Mouse (Mus musculus): ENCODE data around the gene Pak7. TPM values are rescaled to one million over a fixed set of nuclear protein-coding genes. Genes with fewer than 3 reads are reported as not detected.
"Not testable (repeated sequence)": the region's sequence is repeated elsewhere in the genome, so short reads cannot be mapped to it uniquely, and the experiment has no call there.

Gene Pak7
- polyA plus RNA-seq, 1 experiment, result not detected

DNA sequence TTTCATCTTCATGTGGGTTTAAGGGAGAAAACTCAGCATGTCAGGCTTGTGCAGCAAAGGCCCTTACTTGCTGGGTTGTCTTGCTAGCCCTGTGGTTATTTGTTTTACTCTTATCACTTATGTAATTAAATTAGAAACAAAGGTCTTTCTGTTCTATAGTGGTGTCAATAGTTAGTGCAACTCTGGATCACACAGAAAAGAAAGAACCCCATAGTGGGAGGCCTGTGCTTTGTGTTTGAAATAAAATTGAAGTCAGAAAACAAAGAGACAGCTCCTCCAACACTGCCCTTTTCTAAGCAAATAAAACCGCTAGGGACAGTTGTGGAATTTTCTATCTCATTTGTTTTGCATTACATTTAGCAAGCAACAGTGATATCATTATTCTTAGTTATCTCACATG is 15.4 kb downstream of the Pak7 start:
- TF ChIP-seq POLR2A (IDR thresholded peaks at IDR 0.05; ENCODE audit: control insufficient read depth, extremely low read depth, insufficient read depth, low read length, poor library complexity) (no peak), CTCF (IDR thresholded peaks at IDR 0.05; ENCODE audit: borderline replicate concordance, control insufficient read depth, extremely low read depth, insufficient read depth, low read length, poor library complexity) (no peak)
- H3K36me3 ChIP-seq (ENCODE audit: control insufficient read depth, insufficient read depth, low read length), result no peaks in the 10 kb centered on the region
- no peaks in the 10 kb centered on the region for H3K27me3 ChIP-seq (ENCODE audit: control insufficient read depth, insufficient read depth, low read length)
- no peak overlapping the region for H3K27ac ChIP-seq (ENCODE audit: control insufficient read depth, insufficient read depth, low read length)
- H3K4me3 ChIP-seq (ENCODE audit: control insufficient read depth, insufficient read depth, low read length), result no peak overlapping the region
- WGBS, result 92% methylated on average over 1 of the region's 1 CpGs
- H3K4me1 ChIP-seq (replicated peaks; ENCODE audit: control insufficient read depth, insufficient read depth, low read length), result no peaks in the 10 kb centered on the region
- no peak for DNase-seq

DNA sequence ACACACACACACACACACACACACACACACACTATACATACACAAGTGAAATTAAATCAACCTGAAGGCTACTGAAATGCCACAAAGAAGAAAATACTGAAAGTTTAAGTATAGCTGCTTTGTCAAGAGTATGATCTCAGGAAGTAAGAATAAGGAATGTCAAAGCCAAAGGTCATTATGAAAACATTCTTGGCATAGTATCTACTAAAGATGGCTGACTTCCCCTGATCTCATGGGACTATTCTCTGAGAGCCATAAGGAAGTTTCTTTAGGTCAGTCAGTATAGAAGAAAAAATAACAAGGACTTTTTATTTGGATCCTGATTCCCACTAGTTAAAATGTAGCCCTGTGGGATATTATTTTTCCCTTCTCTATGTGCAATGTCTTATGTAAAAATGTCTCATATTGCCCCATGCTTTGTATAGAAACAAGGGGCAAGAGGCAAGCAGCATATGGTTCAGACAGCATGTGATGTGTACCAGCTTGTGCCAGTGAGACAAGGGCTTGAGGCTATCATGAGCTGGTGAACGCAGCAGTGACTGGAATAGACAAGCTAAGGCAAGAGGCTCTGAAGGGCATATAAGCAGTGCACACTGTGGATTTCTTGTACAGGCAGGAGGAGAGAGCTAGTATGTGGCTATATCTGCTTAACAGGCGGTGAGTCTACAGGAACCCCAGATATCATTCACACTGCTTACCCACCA is 36.2 kb downstream of the Pak7 start:
- no peak overlapping the region for H3K27ac ChIP-seq (ENCODE audit: control insufficient read depth, insufficient read depth, low read length)
- H3K4me1 ChIP-seq (replicated peaks; ENCODE audit: control insufficient read depth, insufficient read depth, low read length), result no peaks in the 10 kb centered on the region
- H3K36me3 ChIP-seq (ENCODE audit: control insufficient read depth, insufficient read depth, low read length), result no peaks in the 10 kb centered on the region
- 97% methylated on average over 2 of the region's 2 CpGs for WGBS
- TF ChIP-seq POLR2A (IDR thresholded peaks at IDR 0.05; ENCODE audit: control insufficient read depth, extremely low read depth, insufficient read depth, low read length, poor library complexity) (no peak), CTCF (IDR thresholded peaks at IDR 0.05; ENCODE audit: borderline replicate concordance, control insufficient read depth, extremely low read depth, insufficient read depth, low read length, poor library complexity) (no peak)
- H3K4me3 ChIP-seq (ENCODE audit: control insufficient read depth, insufficient read depth, low read length), result no peak overlapping the region
- no peak for DNase-seq
- no peaks in the 10 kb centered on the region for H3K27me3 ChIP-seq (ENCODE audit: control insufficient read depth, insufficient read depth, low read length)

DNA sequence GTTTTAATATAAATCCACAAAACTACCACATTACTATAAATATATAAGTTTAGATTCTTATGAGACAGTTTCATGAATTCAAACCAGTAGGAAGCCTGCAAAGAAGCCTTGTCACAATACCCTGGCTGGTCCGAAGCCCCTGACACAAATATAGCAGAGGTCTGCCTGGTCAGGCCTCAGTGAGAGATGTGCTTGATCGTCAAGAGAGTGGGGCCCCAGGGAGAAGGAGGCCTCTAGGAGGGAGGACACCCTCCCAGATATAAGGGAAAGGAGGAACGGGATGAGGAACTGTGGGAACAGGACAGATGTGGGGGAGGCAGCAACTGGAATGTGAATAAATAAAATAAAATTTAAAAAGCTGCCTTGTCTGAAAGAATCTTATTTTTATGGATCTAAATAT is 37.3 kb downstream of the Pak7 start:
- Histone ChIP-seq H3K27ac (ENCODE audit: control insufficient read depth, insufficient read depth, low read length) (no peak overlapping the region), H3K36me3 (ENCODE audit: control insufficient read depth, insufficient read depth, low read length) (no peaks in the 10 kb centered on the region), H3K27me3 (ENCODE audit: control insufficient read depth, insufficient read depth, low read length) (no peaks in the 10 kb centered on the region), H3K4me1 (replicated peaks; ENCODE audit: control insufficient read depth, insufficient read depth, low read length) (no peaks in the 10 kb centered on the region), H3K4me3 (ENCODE audit: control insufficient read depth, insufficient read depth, low read length) (no peak overlapping the region)
- 92% methylated on average over 3 of the region's 3 CpGs for WGBS
- no peak for DNase-seq
- no peak for TF ChIP-seq POLR2A (IDR thresholded peaks at IDR 0.05; ENCODE audit: control insufficient read depth, extremely low read depth, insufficient read depth, low read length, poor library complexity)
- no peak for TF ChIP-seq CTCF (IDR thresholded peaks at IDR 0.05; ENCODE audit: borderline replicate concordance, control insufficient read depth, extremely low read depth, insufficient read depth, low read length, poor library complexity)

- no peak overlapping the region for H3K27ac ChIP-seq (ENCODE audit: control insufficient read depth, insufficient read depth, low read length)
- H3K4me3 ChIP-seq (ENCODE audit: control insufficient read depth, insufficient read depth, low read length), result no peak overlapping the region
- WGBS, result 83% methylated on average over 8 of the region's 8 CpGs
- H3K4me1 ChIP-seq (replicated peaks; ENCODE audit: control insufficient read depth, insufficient read depth, low read length), result no peaks in the 10 kb centered on the region
- no peak for DNase-seq
- H3K36me3 ChIP-seq (ENCODE audit: control insufficient read depth, insufficient read depth, low read length), result no peaks in the 10 kb centered on the region
- no peaks in the 10 kb centered on the region for H3K27me3 ChIP-seq (ENCODE audit: control insufficient read depth, insufficient read depth, low read length)
- TF ChIP-seq CTCF (IDR thresholded peaks at IDR 0.05; ENCODE audit: borderline replicate concordance, control insufficient read depth, extremely low read depth, insufficient read depth, low read length, poor library complexity), result no peak
- TF ChIP-seq POLR2A (IDR thresholded peaks at IDR 0.05; ENCODE audit: control insufficient read depth, extremely low read depth, insufficient read depth, low read length, poor library complexity), result no peak
These were observed 38.0 kb downstream of the Pak7 start for GRCm38 (mm10) chr2:136349671-136350275.

GRCm38 (mm10) chr2:136344240-136344780 is 43.5 kb downstream of the Pak7 start:
- not testable (repeated sequence) for H3K4me3 ChIP-seq (ENCODE audit: control insufficient read depth, insufficient read depth, low read length); DNase-seq; H3K27me3 ChIP-seq (ENCODE audit: control insufficient read depth, insufficient read depth, low read length); H3K36me3 ChIP-seq (ENCODE audit: control insufficient read depth, insufficient read depth, low read length); H3K4me1 ChIP-seq (replicated peaks; ENCODE audit: control insufficient read depth, insufficient read depth, low read length); H3K27ac ChIP-seq (ENCODE audit: control insufficient read depth, insufficient read depth, low read length)
- 91% methylated on average over 4 of the region's 4 CpGs for WGBS

- no peak for DNase-seq
- no peak overlapping the region for H3K4me3 ChIP-seq (ENCODE audit: control insufficient read depth, insufficient read depth, low read length)
- no peaks in the 10 kb centered on the region for H3K27me3 ChIP-seq (ENCODE audit: control insufficient read depth, insufficient read depth, low read length)
- 81% methylated on average over 1 of the region's 1 CpGs for WGBS
- H3K27ac ChIP-seq (ENCODE audit: control insufficient read depth, insufficient read depth, low read length), result no peak overlapping the region
- no peaks in the 10 kb centered on the region for H3K4me1 ChIP-seq (replicated peaks; ENCODE audit: control insufficient read depth, insufficient read depth, low read length)
- no peak for TF ChIP-seq POLR2A (IDR thresholded peaks at IDR 0.05; ENCODE audit: control insufficient read depth, extremely low read depth, insufficient read depth, low read length, poor library complexity)
- no peaks in the 10 kb centered on the region for H3K36me3 ChIP-seq (ENCODE audit: control insufficient read depth, insufficient read depth, low read length)
These were observed 57.8 kb downstream of the Pak7 start for GRCm38 (mm10) chr2:136329974-136330373.

GRCm38 (mm10) chr2:136325646-136326045 is 62.1 kb downstream of the Pak7 start:
- no peaks in the 10 kb centered on the region for H3K36me3 ChIP-seq (ENCODE audit: control insufficient read depth, insufficient read depth, low read length)
- 84% methylated on average over 4 of the region's 4 CpGs for WGBS
- no peaks in the 10 kb centered on the region for H3K27me3 ChIP-seq (ENCODE audit: control insufficient read depth, insufficient read depth, low read length)
- H3K4me3 ChIP-seq (ENCODE audit: control insufficient read depth, insufficient read depth, low read length), result no peak overlapping the region
- no peak for TF ChIP-seq POLR2A (IDR thresholded peaks at IDR 0.05; ENCODE audit: control insufficient read depth, extremely low read depth, insufficient read depth, low read length, poor library complexity)
- TF ChIP-seq CTCF (IDR thresholded peaks at IDR 0.05; ENCODE audit: borderline replicate concordance, control insufficient read depth, extremely low read depth, insufficient read depth, low read length, poor library complexity), result no peak
- no peak overlapping the region for H3K27ac ChIP-seq (ENCODE audit: control insufficient read depth, insufficient read depth, low read length)
- DNase-seq, result no peak
- no peaks in the 10 kb centered on the region for H3K4me1 ChIP-seq (replicated peaks; ENCODE audit: control insufficient read depth, insufficient read depth, low read length)

Data from thymus, adult 2 months (tissue).